Mouse (Mus musculus) adrenal gland, postnatal 25 days (tissue): Measurements from ENCODE around the gene Tnrc6a. TPM values are rescaled to one million over a fixed set of nuclear protein-coding genes. Genes with fewer than 3 reads are reported as not detected.
"Not testable (repeated sequence)": the region's sequence is repeated elsewhere in the genome, so short reads cannot be mapped to it uniquely, and the experiment has no call there.

Experiments used
- DNase-seq: peaks from one replicate; pipeline ENCODE4 v3.0.0; 2021; ENCODE audit warnings: mixed read lengths
- long read RNA-seq: library from polyadenylated mRNA; stranded (forward); transcript quantifications from one replicate; pipeline ENCODE4 v2.0.0, GENCODE M21; 2021
- total RNA-seq: library from RNA; stranded (reverse); gene quantifications from 2 replicates; pipeline ENCODE4 v1.2.3, GENCODE M21; 2021

The Tnrc6a gene
- total RNA-seq, result 52.4 and 64.5 TPM in 2 replicates
- long read RNA-seq, partial matches to known transcripts, result 16 of 16 reads
- long read RNA-seq, other reads (novel, unspliced or antisense), result 0 of 16 reads

- peak; percentile 94 for DNase-seq
These were observed at the start of gene Tnrc6a for GRCm38 (mm10) chr7:123123665-123124298. Gene Tnrc6a, plus strand, starts transcription at chr7:123123885.

- DNase-seq, result no peak
These were observed 41.4 kb upstream of the Tnrc6a start for GRCm38 (mm10) chr7:123082236-123082635.

- peak; percentile 16 for DNase-seq
These were observed 40.1 kb upstream of the Tnrc6a start for GRCm38 (mm10) chr7:123083441-123084123.

DNA sequence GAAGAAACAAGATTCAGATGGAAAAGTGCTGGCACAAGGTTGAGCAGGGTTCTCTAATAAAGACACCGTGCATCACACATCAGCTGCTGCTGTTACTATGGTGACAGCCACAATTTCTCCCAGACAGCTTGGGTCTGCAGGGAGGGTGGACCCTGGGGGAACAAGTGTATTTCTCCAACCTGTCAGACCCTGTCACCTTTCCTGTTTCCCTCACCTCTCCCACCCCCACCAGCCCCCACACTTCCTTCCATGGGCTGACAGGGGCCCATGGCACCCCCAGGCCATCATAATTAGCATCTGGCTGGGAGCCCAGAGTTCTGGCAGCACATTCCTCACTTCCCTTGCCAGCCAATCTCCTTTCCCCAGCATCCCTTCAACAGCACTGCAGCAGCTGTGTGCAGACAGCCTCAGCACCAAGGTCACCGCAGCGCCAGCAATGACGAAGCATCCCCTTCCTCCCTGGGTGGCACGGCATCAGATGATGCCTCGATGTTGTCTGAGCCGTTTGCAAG, 39.4 kb upstream of the Tnrc6a start:
- DNase-seq, result peak; percentile 54

- no peak for DNase-seq
These were observed 39.0 kb upstream of the Tnrc6a start for GRCm38 (mm10) chr7:123084708-123085107.

- peak; percentile 45 for DNase-seq
These were observed 34.8 kb upstream of the Tnrc6a start for GRCm38 (mm10) chr7:123088920-123089319.

- peak; percentile 43 for DNase-seq
These were observed 27.2 kb upstream of the Tnrc6a start for GRCm38 (mm10) chr7:123096344-123097120.

DNA sequence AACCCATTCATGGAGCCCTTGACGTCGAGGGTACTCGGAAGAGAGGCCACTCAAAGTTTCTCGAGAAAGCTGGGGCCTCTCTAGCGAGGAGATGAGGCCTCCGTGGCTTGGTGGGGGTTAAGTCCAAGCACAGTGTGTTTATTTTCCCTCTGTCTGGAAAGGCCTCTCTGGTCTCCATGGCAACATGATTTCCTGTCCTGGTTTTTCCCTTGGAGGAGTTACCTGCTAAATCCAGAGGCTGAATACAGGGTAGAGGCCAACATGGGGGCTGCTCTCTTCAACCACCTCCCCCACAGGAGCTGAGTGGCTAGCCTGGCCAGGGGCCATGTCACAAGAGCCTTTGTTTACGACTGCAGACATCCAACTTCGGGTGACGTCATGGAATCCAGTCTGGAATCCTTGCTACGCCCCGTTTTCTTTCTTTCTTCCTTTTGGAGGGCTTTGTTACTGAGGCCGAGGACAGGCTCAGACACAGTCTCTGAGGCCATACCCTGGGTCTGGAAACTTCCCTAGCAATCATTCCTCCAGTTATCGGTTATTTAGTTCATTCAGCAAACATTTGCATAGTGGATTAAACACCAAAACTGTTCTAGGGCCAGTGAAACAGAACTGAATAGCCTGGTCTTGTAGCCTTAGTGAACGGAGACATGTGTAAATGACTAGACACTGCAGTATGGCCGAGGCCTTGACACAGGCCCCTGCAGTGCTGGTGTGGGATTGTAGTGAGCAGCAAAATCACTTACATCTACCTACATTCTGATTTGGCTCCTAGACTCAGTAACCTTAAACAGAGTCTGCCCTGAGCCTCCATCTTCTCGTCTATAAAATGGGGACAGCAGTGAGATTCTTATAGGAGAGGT, 25.6 kb upstream of the Tnrc6a start:
- peak; percentile 53 for DNase-seq

- no peak for DNase-seq
These were observed 22.4 kb upstream of the Tnrc6a start for GRCm38 (mm10) chr7:123101295-123101694.

DNA sequence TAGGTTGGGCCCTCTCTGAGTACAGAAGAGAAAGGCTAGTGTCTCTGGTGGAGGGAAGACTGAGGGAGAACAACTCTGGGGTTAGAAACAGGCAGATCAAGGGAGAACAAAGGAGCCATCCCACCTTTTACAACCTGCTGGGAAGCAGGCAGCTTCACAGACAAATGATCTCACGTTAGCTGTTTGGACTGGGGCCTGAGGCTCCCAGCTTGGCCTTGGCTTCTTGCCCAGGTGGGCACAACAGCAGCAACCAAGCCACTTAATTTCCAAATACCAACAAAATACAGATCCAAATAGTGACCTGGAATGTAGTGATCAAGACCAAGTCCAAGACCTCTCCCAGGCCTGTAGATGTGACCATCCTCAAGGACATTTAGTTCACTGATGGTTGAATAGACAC, 18.3 kb upstream of the Tnrc6a start:
- DNase-seq, result not testable (repeated sequence)

GRCm38 (mm10) chr7:123105906-123106305, 17.8 kb upstream of the Tnrc6a start:
- DNase-seq, result no peak

DNA sequence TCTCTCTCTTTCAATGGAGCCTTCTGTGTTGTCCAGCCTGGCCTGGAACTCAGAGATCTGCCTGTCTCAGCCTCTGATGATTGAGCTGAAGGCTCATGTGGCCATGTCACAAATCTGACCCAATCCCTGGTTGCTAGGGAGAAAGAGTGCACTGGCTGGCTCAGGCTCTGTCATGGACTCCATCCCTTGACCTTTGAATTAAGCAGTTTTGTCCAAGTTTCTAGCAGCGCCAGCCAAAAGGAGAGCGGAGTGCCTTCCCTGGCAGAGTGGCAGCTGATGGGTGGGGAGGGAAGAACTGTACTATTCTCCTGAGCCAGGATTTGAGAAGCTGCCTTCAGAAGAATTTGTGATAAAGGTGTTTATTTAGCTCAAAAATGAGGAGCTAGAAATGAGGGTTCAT, 17.4 kb upstream of the Tnrc6a start:
- DNase-seq, result no peak

DNA sequence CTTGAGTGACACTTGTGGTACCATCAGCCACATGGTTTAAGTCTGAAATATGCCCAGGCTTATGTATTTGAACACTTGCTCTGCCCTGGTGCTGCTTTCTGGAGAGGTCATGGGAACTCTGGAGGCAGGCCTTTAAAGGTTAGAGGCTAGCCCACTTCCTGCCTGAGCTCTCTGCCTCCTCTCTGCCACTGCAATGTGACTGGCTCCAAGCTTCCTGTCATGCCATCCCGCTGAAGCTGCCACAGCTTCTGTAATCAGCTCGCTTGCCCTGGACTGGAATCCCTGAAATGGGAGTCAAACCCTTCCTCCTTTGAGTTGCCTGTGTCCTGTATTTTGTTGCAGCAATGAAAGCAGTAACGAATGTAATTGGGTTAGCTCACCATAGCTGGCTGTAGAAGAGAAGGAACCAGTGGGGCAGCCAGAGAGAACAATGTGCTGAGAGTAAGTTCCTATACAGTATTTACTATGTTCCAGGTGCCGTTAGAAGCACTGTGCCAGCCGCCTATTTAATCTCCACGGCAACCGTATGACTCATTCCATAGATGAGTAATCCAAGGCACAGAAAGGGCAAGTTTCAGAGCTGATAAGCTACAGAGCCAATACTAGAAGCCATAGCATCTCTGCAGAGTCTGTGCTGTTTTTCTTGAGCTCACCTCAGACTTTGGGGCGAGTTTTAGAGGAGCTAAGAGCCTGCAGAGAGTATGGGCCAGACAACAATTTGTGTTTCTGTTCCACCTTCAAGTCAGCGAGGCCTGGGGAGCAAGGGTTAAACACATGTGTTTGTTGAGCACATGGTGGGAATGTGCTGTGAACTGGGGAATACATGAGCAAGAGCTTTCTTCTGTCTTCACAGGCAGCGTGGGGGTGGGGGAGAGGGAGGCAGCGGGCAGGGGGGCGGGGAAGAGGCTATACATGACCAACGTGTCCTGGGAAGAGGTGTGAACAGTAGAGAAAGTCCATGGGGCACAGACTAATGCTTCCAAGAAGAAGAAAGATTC, 15.3 kb upstream of the Tnrc6a start:
- DNase-seq, result peak; percentile 32

GRCm38 (mm10) chr7:123109361-123110000, 14.2 kb upstream of the Tnrc6a start:
- no peak for DNase-seq

GRCm38 (mm10) chr7:123110135-123110534, 13.6 kb upstream of the Tnrc6a start:
- DNase-seq, result peak; percentile 41

DNA sequence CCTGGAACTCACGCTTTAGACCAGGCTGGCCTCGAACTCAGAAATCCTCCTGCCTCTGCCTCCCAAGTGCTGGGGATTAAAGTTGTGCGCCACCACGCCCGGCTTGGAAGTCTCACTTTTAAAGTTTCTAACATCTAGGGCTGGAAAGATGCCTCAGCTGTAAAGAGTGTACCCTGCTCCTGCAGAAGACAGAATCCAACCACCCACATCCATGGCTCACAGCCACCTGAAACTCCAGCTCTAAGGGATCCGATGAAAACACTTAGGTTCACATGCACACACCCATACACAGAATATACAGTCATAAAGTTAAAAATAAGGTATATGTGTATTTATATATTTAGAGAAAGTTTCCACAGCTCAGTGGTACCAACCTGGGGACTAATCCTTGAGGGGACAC, 10.1 kb upstream of the Tnrc6a start:
- DNase-seq, result no peak

DNA sequence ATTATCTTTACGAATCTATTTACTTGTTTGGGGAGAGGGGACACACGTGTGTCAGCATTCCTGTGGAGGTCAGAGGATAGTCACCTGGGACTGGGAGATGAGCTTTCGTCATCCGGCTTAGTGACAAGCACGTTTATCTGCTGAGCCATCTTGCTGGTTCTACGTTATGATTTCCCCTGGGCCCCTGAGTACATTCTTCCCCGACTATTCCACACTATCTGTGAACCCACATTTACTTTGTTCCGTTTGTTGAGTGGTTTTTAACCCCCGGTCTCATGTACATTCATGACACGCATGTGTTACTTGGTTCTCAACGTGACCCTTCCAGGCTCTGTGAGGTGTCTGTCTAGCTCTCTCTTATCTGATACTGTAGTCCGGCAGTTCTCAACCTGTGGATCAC, 6.9 kb upstream of the Tnrc6a start:
- no peak for DNase-seq

DNA sequence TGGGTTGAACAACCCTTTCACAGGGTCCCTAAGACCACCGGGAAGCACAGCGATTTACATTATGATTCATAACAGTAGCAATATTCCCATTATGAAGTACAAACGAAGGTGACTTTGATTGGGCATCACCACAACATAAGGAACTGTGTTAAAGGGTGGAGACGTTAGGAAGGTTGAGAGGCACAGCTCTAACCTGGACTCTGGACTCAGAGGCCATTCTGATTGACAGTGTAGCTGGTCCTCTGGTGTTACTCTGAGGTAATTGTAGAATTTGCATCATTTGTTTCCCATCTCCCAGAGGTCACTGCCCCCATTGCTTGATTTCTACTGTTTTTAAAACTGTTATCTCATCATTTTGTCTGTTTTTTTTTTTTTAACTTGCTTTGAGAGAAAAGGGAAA, 6.5 kb upstream of the Tnrc6a start:
- DNase-seq, result no peak

DNA sequence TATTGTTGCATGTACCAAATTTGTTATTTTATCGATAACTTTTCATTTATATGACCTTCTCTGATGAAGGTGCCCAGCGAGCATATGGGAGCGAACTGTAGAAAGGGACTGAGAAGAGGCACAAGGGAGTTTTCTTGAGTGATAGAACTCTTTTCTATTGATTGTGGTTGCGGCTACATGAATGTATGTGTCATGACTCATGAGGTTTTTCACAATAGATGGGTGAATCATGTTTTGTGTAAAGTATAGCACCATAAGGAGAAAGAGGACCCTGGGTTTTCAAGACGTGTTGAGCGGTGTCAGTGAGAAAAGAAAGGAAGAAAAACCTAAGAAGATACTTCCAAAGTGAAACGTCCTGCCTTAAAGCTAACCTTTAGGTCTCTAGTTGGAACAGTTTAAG, 3.2 kb upstream of the Tnrc6a start:
- no peak for DNase-seq

DNA sequence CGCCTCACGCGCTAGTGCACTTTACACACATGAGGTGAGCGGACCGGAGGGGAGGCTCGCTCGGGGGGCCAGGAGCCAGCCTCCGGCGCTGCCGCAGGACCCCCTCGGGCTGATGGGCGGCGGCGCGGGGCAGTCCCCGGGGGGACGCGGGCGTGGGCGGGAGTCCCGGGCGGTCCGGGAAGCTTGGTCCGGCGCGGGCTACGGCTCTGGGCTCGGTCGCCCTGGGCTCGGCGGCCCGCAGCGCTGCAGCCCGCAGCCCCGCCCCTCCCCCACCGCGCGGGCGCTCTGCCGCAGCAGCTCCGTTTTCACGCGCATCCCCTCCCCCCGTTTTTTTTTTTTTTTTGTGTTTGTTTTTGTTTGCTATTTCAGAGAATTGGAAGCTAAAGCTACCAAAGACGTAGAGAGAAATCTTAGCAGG, 623 bp downstream of the Tnrc6a start:
- peak; percentile 53 for DNase-seq
